Mouse (Mus musculus) c-Kit-positive CD71-negative TER-119-negative erythroid progenitor cells, embryonic 14.5 days (primary cell): ENCODE data around the gene Hrc.

Experiments
- DNase-seq: peaks from one replicate; pipeline ENCODE4 v3.0.0-alpha.2; 2013; ENCODE audit warnings: low read depth

The Hrc gene

GRCm38 (mm10) chr7:45335056-45335455 is at the start of gene Hrc:
Hrc (plus strand) TSS chr7:45335290.
- DNase-seq = no peak

- DNase-seq = no peak
Observed at GRCm38 (mm10) chr7:45286486-45286885, 48.6 kb upstream of the Hrc start.

GRCm38 (mm10) chr7:45296626-45297025 is 38.5 kb upstream of the Hrc start:
- no peak for DNase-seq

- DNase-seq = no peak
Observed at GRCm38 (mm10) chr7:45297563-45297962, 37.5 kb upstream of the Hrc start.

- DNase-seq = peak; percentile 79
Observed at GRCm38 (mm10) chr7:45299752-45300151, 35.3 kb upstream of the Hrc start.

GRCm38 (mm10) chr7:45300270-45300669 is 34.8 kb upstream of the Hrc start:
- DNase-seq = no peak

GRCm38 (mm10) chr7:45302626-45303025 is 32.5 kb upstream of the Hrc start:
- DNase-seq = no peak

GRCm38 (mm10) chr7:45304869-45305268 is 30.2 kb upstream of the Hrc start:
- no peak for DNase-seq

- DNase-seq = peak; percentile 67
Observed at GRCm38 (mm10) chr7:45305275-45305674, 29.8 kb upstream of the Hrc start.

- DNase-seq = no peak
Observed at GRCm38 (mm10) chr7:45308551-45309240, 26.4 kb upstream of the Hrc start.

GRCm38 (mm10) chr7:45309455-45309854 is 25.6 kb upstream of the Hrc start:
- DNase-seq = peak; percentile 67

GRCm38 (mm10) chr7:45312023-45312422 is 23.1 kb upstream of the Hrc start:
- no peak for DNase-seq

- no peak for DNase-seq
Observed at GRCm38 (mm10) chr7:45312686-45313453, 22.2 kb upstream of the Hrc start.

GRCm38 (mm10) chr7:45313495-45313894 is 21.6 kb upstream of the Hrc start:
- DNase-seq = no peak

- DNase-seq = no peak
Observed at GRCm38 (mm10) chr7:45315182-45315701, 19.8 kb upstream of the Hrc start.

- DNase-seq = no peak
Observed at GRCm38 (mm10) chr7:45316536-45316935, 18.6 kb upstream of the Hrc start.

GRCm38 (mm10) chr7:45322245-45322644 is 12.8 kb upstream of the Hrc start:
- no peak for DNase-seq

GRCm38 (mm10) chr7:45323069-45323468 is 12.0 kb upstream of the Hrc start:
- DNase-seq = no peak

- no peak for DNase-seq
Observed at GRCm38 (mm10) chr7:45325800-45326199, 9.3 kb upstream of the Hrc start.

- no peak for DNase-seq
Observed at GRCm38 (mm10) chr7:45328841-45329475, 6.1 kb upstream of the Hrc start.

GRCm38 (mm10) chr7:45331502-45331901 is 3.6 kb upstream of the Hrc start:
- DNase-seq = no peak

GRCm38 (mm10) chr7:45332685-45333425 is 2.2 kb upstream of the Hrc start:
- no peak for DNase-seq
